Mouse (Mus musculus) adrenal gland, adult 2 months (tissue): Measurements from ENCODE around the gene Nras. TPM values are rescaled to one million over a fixed set of nuclear protein-coding genes. Genes with fewer than 3 reads are reported as not detected.
A peak's percentile ranks its signal among the peaks of the same experiment; 100 is the strongest.

Experiments used
- DNase-seq: peaks from one replicate; pipeline ENCODE4 v3.0.0; 2021
- polyA plus RNA-seq: library from polyadenylated mRNA; depleted of rRNA; stranded (reverse); fragments of >200 nt; gene quantifications from 2 replicates; pipeline ENCODE4 v1.2.3, GENCODE M21; 2012; rRNA removed
- total RNA-seq, 2 experiments: library from RNA; stranded (reverse); gene quantifications; 2 replicates each; pipeline ENCODE4 v1.2.3; 2021

Gene Nras
- total and polyA plus RNA-seq, 3 experiments: 6.5 to 49.4 (median 39.7) TPM

DNA sequence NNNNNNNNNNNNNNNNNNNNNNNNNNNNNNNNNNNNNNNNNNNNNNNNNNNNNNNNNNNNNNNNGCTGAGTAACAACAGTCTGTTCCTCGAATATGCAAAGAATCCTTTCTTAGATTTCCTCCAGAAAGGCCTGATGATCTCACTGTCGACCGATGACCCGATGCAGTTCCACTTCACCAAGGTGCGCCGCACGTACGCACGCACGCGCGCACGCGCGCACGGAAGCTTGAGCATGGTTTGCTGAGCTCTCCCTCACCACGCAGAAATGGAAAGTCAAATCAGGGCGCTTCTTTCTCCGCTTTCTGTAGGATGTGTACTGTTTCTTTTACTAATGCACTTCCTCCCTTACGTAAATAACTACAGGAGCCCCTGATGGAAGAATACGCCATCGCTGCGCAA is 40.6 kb downstream of the Nras start:
- no peak for DNase-seq

DNA sequence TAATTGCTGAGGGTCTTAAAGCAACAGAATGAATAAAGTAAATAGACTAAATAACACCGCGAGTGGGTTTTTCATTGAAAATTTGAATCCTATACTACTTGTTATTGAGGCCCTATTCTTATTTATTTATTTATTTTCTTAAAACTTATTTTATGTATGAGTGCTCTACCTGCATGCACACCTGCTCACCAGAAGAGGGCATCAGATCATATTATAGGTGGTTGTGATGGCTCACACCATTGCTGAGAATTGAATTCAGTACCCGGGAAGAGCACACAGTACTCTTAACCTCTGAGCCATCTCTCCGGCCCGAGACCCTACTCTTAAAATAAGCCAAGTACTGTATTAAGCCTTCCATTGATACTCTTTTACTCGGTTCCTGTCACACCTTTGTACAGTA is 41.6 kb downstream of the Nras start:
- DNase-seq: no peak

DNA sequence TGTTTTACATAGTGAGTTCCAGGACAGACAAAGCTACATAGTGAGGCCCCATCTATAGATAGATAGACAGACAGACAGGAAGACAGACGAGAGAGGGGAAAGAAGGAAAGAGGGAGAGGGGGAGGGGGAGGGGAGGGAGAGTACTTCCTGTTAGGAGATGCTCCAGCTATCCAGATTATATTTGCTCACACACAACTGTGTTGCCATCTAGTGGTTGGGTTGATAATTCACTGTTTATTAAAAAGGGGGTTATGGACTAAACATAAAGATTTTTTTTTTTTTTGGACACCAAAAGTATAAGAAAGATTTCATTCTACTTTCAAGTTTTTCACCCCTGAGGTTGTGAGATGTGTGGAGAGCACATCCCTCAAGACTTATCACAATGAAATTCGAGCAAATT is 42.6 kb downstream of the Nras start:
- DNase-seq: no peak

DNA sequence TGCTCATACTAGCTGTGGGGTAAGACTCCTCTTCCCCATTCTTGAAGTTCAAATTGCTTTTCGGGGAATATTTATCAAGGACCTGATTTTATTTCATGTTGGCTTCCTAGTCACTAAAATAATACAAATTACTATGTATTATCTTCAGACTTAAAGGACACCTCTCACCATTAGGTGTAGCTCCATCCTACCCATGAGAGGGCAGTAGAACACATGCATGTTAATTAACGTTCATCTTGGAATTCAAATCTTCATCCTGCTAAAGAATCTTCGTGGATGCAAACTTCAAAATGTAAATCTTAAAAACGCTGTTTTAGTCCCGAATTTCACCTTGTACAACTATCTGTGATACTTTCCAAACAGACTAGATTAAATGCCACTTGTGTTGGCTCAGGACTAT is 43.1 kb downstream of the Nras start:
- no peak for DNase-seq

DNA sequence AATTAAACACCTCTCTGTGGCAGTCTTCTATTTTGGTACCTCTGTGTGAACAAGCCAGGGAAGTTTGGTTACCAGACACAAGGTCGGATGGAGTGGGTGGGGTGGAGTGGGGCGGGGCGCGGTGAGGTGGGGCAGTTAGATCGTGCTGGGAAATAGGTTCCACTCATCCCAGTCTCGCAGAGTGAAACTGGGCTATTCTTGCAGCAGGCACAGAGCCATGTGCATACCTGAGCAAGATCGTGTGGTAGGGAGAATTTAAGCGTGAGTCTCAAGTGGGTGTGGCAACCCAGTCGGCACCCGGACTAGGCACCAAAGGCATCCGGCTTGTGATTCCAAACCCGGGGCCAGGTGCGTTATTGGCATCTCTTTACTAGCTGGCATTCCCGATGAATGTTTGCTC is 43.8 kb downstream of the Nras start:
- no peak for DNase-seq

DNA sequence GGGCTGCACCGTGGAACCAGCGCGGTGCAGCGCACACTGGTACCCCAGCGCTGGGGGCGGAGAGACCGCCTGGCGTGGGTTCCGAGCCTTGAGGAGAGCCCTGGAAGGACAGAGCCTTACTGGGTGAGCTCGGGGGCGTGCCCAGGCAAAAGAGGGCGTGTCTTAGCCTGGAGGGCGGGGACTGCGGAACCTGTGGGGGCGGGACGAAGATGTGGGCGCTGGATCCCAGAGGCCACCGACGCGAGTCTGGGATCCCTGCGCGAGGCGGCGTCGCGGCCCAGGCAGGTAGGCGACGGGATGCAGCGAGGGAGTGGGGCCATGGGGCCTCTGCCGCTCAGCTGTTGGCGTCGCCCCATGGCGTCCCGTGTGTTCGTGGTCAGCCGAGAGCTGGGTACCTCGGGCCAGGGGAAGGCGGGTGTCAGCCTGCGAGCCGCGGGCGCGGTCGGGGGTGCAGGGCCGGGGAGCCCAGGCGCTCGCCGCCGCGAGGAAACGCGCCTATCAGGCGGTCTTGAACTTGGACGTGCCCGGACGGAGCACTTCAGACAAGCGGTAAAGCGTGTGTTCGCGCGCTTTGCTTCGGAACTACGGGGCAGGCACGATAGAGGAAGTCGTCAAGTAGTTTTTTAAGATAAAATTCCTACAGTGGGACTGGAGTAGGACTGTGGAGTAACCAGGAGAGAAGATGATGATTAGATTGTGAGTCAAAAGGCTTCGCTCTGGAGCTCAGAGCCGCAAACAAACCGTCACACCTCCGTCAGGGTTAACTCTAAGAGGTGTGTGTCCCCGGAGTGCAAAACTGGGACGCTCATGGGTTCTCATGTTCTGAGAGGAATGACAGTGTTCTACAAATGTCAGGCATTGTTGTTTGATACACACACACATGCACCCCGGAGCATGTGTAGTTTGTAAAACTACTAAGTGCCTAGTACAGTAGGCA is 44.6 kb downstream of the Nras start, which contains the start of gene Dennd2c:
Gene Dennd2c (plus strand): TSS at position 151 of the 937 bp plus-strand sequence.
- peak; percentile 97 for DNase-seq

DNA sequence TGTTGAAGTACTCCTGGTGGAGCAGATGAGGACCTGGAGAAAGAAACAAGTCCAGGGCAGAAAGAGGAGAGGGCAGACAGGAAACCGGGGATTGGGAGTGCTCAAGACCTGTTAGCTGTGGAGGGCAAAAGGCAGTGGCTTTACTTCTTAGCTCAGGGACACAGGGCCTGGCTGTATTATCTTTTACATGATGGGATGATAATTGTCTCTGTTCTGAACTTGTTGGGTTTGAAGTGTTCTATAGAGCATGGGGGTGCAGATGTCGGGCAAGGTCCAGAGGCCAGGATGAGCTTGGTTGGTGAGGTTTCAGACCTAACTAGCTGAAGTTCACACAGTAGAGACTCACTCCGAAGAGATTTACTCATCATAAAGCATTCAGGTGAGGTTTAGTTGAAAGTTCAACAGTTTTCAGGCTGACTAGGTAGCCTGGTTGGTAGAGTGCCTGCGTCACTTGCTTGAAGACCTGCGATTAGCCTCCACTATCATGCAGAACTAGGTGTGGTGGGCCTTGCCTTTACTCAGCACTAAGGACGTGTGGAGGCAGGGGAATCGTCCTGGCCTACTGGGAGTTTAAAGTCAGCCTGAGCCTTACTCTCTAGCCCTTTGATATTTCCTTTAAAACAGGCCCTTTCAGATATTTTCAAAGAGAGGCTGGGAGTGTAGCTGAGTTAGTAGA is 49.6 kb downstream of the Nras start:
- no peak for DNase-seq

DNA sequence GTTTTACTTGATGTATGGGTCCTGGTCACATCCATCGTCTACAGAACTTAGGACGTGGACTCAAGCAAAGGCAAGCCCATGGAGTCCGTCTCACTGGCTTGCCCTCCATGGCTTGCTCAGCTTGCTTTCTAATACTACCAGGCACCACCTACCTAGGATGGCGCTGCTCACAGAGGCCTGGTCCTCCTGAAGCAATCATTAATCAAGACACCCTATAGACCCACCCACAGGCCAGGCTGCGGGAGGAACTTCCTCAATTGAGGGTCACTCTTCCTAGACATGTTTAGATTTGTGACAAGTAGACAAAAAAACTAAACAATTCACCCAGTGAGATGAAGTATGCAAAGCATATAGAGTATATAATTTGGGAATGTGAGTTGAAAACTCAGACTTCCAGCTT is 54.1 kb downstream of the Nras start:
- DNase-seq: no peak

Other genes with a start within 250 kb of the Nras start
- gene Sycp1, start 122.2 kb upstream of the Nras start, total RNA-seq: not detected
- not detected in 2 replicates for gene Sycp1, start 122.2 kb upstream of the Nras start, polyA plus RNA-seq
- not detected for gene Nr1h5, start 94.2 kb upstream of the Nras start, total RNA-seq
- gene Nr1h5, start 94.2 kb upstream of the Nras start, polyA plus RNA-seq: not detected in 2 replicates
- 10 to 100 TPM; 67.8 to 77.6 TPM for gene Sike1, start 62.6 kb upstream of the Nras start, total RNA-seq
- 18.3 and 21.9 TPM in 2 replicates for gene Sike1, start 62.6 kb upstream of the Nras start, polyA plus RNA-seq
- 100 to 1,000 TPM; 364 to 492 TPM for gene Csde1, start 37.9 kb upstream of the Nras start, total RNA-seq
- gene Csde1, start 37.9 kb upstream of the Nras start, polyA plus RNA-seq: 5.6 and 7.6 TPM in 2 replicates
- gene Ampd1, start 15.7 kb downstream of the Nras start, total RNA-seq: not detected
- not detected in 2 replicates for gene Ampd1, start 15.7 kb downstream of the Nras start, polyA plus RNA-seq
- gene Dennd2c, start 44.3 kb downstream of the Nras start, total RNA-seq: 1 to 10 TPM; 1.1 to 2.1 TPM
- 0.13 and 0.25 TPM in 2 replicates for gene Dennd2c, start 44.3 kb downstream of the Nras start, polyA plus RNA-seq
- gene Bcas2, start 113.4 kb downstream of the Nras start, total RNA-seq: 10 to 100 TPM; 53.5 to 56.0 TPM
- 13.6 and 16.8 TPM in 2 replicates for gene Bcas2, start 113.4 kb downstream of the Nras start, polyA plus RNA-seq
- 10 to 100 TPM; 30.8 to 44.2 TPM for gene Trim33, start 221.0 kb downstream of the Nras start, total RNA-seq
- 5.3 and 6.3 TPM in 2 replicates for gene Trim33, start 221.0 kb downstream of the Nras start, polyA plus RNA-seq